Comparison of ENCODE assay signal across 26 mouse cellular contexts in the genomic region with DNA sequence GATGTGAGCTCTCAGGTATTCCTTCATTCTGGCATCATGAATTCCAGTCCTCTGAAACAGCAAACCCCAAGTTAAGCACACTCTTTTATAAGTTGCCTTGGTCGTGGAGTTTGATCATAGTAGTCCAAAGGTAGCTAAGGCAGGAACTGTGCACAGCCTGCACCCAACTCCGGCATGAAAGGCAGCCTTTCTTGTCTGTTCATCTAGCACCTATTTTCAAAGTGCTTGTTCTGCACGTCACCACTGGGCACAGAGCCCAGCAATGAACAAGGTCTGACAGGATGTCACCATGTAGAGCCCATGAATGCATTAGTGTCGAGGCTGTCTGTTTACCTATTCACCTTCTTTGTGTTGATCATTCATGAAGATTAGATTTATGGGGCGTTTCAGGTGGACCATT. TPM values are rescaled to one million over a fixed set of nuclear protein-coding genes. Genes with fewer than 3 reads are reported as not detected.
DNase-seq lines count a peak whose midpoint lies in the region; ATAC-seq lines count a peak whose summit lies in the region.
"Had no signal": no experiment of that assay in that cellular context is flagged by ENCODE, and none has a peak within 500 bp of the region (broad histone marks: within the 10 kb centered on the region; RNA-seq: fewer than 3 reads in every experiment).

No protein-coding gene starts in this region.

- ATAC-seq in cerebellum, adult (ENCODE audit: insufficient number of reproducible peaks, low FRiP score, low TSS enrichment), result peak; percentile 51
- ATAC-seq in megakaryocyte, adult 5-6 weeks (ENCODE audit: poor library complexity, severe bottlenecking), result no peak
- ATAC-seq: forebrain, embryonic 15.5 days; intestine, embryonic 16.5 days; liver, embryonic 12.5 days; lung, postnatal 0 days had no signal

- no peak for DNase-seq in cerebellum, postnatal 4 days (ENCODE audit: low spot score in 2 of 2)
- peak; percentile 36 for DNase-seq in brain, adult 2 months (ENCODE audit: low read depth, low spot score)
- DNase-seq in cerebellum, adult 18-20 months, result peak; percentile 26 to 37
- peak; percentile 46 to 51 for DNase-seq in cerebellum, postnatal 10 days
- no peak for DNase-seq in lung, postnatal 4 days
- no peak for DNase-seq in right cerebral cortex, postnatal 10 days (ENCODE audit: low spot score in 2 of 2)
- DNase-seq: adrenal gland, adult 8-10 months; embryo, embryonic 11 days; gastrocnemius, postnatal 25 days; heart, adult 18-20 months; heart, postnatal 4 days; kidney, postnatal 14 days; lung, adult 18-20 months; midbrain, embryonic 14.5 days; retina, postnatal 1 day; right cerebral cortex, postnatal 25 days; thymus, adult 18-20 months; thymus, postnatal 4 days had no signal

RNA-seq across cellular contexts. Expression of gene Scg2, which starts 39.6 kb away (rescaled TPM):
- not detected in 2 replicates for total RNA-seq in megakaryocyte, adult 5-6 weeks (2015)
- not detected in 2 replicates for total RNA-seq in megakaryocyte, adult 5-6 weeks (2017)
- total RNA-seq: gastrocnemius, adult 18-20 months; gastrocnemius, postnatal 25 days; heart, adult 18-20 months; monocyte, adult 5-6 weeks had no signal

Comparison
In these comparisons a context has a peak if more than half of its experiments do, and no peak if none do; other contexts are left out.
1. DNase-seq: peak in brain, adult 2 months (single experiment), cerebellum, adult 18-20 months (2 of 2) and cerebellum, postnatal 10 days (2 of 2); none in cerebellum, postnatal 4 days (0 of 2), lung, postnatal 4 days (0 of 2) and right cerebral cortex, postnatal 10 days (0 of 2).